Mouse (Mus musculus): ENCODE data around the gene Zfp414.

Gene Zfp414

DNA sequence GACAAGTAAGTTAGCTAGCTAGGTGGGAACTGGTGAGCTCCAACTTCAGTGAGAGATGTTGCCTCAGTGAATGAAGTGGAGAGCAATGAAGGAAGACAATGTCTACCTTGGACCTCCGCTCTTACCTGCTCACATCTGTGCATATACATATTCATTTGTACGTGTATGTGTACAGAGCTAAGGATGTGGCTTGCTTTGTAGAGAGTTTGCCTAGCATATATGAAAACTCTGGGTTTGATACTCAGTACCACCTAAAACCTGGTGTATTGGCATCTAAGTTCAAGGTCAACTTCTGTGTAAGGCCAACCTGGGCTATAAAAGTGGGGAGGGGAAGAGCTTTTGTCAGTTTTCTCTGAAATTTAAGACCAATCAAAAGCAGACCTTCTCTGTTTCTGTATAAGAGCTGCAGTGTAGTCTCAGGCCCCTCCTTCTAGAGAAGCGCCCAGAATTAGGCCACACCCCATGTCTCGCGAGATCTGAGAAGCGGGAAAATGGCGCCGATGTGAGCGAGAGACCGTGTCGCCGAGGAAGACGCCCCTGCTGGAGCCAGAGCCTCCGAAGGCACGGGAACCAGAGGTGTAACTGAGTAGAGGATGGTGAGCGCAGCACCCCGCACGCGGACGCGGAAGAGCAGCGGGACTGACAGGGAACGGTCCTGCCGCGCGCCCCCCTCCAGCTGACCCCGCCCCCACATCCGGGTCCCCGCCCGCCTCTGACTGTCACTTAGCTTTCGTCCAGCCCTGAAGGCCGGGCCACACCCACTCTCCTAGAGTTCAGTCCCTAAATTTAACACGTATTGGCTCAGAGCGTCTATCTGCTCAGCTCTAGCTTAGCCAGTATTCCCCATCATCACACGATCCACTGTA, at the start of gene Zfp414:
Zfp414 (plus strand) TSS at position 470 of the 866 bp plus-strand sequence.
- DNase-seq, result peak; percentile 99

DNA sequence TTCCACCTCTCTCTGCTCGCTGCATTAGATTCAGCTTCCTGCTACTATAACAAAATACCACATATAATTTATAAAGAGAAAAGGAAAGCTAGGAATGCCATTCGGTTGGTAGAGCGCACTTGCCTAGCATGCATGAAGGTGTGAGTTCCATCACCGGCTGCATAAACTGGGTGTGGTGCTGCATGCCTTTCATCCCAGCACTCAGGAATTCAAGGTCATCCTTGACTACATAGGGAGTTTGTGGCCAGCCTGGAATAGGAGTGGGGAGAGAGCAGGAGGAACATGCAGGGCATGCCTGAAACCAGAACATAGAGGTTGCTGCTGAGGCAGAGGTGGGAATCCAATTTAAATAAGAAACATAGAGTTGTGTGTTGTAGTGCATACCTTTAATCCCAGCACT, 44.8 kb upstream of the Zfp414 start:
- no peak for DNase-seq

DNA sequence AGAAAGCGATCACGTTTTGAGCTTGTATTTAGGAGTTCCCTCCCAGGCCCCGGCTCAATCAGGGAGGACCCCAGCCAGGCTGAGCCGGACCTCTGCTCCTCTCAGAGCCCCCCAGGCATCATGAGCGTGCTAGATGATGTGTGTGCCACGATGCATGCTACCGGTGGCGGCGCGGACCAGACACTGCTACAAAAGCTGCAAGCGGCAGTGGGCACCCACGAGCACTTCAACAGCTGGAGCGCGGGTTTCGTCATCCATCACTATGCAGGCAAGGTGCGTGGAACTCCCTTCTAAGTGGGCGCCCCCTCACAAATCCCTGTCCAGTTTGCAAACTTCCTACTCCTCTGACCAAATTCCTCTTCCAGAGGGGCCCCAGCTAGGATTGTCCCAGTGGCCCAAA, 42.9 kb upstream of the Zfp414 start:
- DNase-seq, result no peak

DNA sequence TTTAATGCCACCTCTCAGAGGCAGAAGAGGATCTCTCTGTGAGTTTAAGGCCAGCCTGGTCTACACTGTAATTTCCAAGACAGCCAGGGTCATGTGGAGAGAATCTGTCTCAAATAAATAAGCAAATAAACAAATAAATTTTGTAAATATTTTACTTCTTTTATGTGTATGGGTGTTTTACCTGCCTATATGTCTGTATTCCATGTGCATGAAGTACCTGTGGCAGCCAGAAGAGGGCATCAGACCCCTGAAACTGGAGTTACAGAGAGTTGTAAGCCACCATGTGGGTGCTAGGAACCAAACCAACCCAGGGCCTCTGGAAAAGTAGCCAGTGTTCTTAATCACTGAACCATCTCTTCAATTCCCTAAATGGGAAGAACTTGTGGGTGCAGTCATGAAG, 31.6 kb upstream of the Zfp414 start:
- peak; percentile 61 for DNase-seq

DNA sequence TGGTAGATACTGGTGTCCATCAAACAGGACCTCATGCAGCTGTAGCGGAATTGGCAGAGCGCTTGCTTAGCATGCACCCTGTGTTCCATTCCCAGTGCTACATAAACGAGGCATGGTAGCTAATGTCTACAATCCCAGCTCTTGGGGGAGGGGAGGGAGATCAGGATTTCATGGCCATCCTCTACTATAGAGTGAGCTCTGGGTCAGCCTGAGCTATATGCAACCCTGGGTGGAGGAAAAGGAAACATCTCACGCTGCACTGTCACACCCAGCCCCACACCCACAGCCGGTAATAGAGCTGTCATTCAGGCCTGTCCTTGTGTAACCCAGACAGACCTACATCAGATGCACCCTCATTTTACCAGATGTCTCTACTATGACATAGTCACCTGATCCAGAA, 30.4 kb upstream of the Zfp414 start:
- peak; percentile 83 for DNase-seq

DNA sequence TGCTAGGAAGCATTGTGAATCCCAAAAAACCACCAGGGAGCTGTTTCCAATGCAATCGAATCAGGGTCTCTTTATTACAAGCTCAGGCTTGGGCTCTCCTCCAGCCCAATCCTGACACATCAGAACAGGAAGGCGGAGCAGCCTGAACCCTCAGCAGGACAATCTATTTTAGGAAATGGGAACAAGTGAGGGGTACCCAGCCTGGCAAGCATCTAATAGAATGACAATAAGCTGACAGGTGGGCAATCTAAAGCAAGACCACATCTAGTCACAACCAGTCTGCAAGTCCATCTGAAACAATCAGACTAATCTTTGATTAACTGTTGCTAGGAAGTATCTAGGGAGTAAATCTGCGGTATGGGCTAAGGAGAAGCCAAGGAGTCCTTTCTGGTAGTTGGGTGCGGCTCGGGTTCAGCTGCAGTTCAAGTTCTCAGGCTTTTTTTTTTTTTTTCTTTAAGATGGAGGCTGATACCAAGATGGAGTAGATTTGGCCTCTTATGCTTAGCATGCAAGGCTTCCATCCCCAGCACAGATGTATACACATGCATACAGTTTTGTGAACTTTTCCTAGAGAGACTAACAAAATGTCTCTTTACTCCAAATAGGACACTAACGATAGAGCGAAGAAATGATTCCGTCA, 28.9 kb upstream of the Zfp414 start:
- peak; percentile 43 for DNase-seq

DNA sequence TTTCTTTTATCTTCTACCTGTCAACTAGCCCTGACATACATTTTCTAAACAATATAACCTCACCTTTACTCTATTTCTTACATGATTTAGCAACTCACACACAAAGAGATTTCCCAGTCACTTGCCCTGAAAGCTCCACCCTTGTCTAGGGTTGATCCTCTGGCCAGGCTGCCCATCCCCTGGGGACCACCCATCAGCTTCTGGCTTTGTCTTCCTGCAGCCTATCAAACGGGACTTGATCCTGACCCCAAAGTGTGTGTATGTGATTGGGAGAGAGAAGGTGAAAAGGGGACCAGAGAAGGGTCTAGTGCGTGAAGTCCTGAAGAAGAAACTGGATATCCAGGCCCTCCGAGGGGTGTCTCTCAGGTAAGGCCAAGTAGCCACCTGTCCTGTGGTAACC, 28.1 kb upstream of the Zfp414 start:
- peak; percentile 79 for DNase-seq

DNA sequence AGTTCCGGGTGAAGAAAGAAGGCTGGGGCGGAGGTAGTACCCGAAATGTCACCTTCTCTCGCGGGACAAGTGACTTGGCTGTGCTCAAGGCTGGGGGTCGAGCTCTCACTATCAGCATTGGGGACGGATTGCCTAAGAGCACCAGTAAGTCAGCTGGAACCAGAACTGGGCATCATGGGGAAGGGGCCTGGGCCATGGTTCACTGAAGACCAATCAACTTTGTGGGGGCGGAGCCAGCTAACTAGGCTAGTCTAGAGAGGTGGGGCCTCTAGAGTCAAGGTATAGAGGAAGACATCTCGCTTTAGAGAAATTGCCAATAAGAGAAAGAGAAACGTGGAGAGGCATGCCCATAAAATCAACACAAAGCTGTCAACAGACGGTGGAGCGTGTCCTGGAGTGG, 26.9 kb upstream of the Zfp414 start:
- DNase-seq, result peak; percentile 84

DNA sequence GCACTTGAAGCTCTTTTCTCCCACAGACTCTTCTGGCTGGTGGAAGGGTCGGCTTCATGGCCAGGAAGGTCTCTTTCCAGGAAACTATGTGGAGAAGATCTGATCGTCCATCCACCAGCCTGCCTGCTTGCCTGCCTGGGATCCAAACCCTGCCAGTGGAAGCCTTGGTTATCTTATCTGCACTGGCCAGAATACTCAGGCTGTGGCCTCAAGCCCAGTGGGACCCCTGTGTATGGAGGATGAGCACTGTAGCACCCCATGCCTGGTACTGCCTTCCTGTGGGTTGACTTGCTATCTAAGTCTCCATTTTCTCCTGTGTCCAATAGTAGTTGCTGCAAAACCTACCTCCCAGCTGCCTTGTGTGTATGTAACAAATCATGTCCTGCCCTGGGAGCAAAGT, 21.6 kb upstream of the Zfp414 start:
- peak; percentile 81 for DNase-seq

DNA sequence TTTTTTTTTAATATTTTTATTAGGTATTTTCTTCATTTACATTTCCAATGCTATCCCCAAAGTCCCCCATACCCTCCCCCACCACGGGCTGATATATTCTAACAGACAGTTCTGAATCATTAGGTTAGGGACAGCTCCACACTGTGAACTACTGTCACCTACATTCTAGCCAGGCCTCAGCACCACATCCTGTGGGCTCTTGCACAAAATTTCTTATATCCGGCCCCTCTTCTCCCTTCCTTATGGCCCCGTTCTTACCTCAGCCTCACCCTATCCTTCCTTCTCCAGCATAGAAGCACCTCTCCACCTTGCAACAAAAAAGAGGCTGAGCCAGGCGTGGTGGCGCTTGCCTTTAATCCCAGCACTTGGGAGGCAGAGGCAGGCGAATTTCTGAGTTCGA, 18.3 kb upstream of the Zfp414 start:
- DNase-seq, result peak; percentile 72

DNA sequence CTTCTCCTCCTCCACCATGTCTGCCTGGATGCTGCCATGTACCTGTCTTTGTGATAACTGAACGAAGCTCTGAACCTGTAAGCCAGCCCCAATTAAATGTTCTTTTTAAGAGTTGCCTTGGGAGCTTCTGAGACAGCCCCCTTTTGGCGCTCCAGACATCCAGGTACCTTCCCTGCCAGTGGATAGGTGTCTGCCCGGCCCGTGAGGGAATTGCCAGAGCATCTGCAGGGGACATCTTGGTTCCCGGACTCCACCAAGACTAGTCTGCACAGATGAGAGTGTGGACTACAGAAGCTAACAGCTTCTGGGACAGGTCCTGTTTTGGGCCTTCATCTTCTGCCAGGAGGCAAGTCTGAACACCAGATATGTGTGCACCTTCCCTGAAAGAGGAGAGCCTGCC, 15.2 kb upstream of the Zfp414 start:
- peak; percentile 67 for DNase-seq

DNA sequence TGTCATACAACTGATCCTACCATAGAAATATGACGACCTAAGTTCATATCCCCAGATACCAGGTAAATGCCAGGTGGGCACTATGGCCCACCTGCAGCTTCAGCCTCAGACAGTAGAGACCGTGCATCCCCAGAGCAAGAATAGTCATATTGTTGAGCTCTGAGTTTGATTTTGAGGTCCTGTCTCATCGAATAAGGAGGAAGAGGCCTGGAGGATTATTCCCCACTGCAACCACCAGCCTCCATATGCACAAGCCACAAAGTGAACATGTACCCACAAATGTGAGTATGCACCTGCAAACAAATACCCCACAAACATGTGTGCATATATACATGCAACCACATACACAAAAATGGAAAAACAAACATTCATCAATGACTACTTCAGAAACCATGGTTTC, 1.6 kb upstream of the Zfp414 start:
- DNase-seq, result peak; percentile 69

DNA sequence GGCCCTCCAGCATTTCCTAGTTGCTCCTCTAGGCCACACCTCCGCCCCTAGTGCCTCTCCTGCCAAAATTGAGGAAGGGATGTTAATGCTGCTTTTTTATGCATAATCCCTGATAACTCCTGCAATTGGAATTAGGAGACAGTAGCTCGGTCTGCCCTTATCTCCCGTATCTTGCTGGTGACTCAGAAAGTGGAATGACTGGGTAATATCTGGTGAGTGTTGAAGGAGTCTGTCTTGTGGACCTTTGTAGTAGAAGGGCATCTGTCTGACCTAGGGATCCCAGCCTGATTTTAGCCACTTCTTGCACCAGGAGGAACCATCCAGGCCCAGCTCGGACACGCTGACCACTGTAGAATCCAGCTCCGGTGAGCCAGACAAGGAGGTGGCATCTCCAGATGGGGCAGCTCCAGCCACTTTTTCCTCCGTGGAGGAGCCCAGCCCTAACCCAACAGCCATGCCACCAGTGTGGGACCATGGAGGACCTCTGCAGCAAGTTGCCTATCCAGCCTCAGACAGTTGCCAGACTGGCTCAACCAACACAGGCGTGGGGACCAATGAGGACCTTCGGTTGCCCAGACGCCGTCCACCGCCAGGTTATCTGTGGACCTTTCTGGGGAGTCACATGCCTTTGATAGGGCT, 716 bp downstream of the Zfp414 start:
- peak; percentile 95 for DNase-seq

DNA sequence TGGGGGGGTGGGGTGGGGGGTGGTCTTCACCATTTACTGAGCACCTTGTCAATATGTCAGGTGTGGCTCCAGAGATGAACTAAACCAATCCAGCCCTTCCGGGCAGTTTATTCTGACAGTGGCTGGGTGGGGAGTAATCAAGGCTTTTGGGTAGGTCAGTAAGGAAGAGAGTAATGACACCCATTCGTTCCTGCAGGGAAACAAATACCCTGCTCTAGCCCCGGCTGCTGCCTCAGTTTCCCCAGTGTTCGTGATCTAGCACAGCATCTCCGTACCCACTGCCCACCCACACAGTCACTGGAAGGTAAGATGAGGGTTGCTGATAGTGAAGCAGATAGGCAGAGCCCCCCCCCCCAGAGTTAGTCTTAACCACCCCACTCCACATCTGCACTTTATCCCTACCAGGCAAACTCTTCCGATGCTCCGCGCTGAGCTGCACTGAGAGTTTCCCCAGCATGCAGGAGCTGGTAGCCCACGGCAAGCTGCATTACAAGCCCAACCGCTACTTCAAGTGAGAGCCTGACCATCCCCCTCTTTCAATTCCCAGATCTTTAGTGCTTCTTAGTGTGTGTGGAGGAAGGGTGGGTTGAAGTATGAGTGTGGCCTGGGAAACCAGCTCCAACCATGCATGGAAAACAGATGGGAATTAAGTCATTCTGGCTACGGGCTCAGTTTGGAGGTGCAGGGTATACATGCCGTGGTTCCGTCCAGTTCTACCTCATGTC, 1.4 kb downstream of the Zfp414 start:
- peak; percentile 91 for DNase-seq

DNA sequence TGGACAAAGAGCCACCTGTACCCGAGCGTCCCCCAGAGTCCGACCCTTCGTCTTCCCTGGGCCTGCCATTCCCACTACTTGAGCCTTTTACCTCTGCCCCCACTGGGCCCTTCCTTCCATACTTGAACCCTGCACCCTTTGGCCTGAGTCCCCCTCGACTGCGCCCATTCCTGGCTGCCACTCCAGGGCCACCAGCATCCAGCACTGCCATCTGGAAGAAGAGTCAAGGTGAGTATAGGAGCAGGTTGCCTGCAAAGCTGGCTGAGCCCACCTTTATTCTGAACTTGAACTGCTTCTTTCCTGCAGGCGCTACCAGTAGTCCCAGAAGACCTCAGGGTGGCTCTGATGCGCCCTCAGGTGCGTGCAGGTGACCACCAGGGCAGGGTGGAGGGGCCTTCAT, 2.3 kb downstream of the Zfp414 start:
- DNase-seq, result peak; percentile 91

DNA sequence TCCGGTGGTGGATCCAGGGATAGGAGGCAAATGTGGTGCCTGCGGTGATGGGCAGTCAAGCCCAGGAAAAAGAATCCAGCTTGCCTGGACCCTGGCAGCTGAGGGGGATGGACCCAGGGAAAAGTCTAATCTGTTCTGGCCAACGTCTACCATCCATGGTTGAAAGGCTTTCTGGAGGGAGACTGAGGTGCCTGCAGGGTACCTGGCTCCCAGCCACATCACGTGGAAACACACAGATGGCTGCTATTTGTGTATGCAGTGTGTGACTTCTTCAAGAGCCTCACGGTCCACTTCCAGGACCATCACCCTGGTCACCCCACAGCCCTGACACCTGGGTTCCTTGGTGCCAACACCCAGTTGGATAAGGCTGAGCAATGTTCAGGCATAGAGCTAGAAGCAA, 2.9 kb downstream of the Zfp414 start:
- DNase-seq, result peak; percentile 86

DNA sequence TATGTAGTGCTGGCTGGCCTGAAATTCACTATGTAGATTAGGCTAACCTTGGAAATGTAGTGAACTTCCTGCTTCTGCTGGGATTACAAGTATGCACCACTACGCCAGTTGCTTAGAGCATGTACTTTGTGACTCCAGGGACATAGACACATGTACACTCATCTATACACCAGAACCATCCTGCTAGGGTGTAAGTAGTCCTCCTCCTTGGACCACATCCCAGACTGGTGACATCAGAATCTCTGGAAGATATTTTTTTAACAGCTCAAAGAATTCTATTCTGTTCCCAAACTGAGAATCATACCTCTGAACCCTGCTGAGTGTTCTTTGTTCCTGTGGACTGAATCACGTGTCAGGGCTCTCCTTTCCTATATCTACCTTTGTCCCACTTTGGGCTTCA, 8.1 kb downstream of the Zfp414 start:
- peak; percentile 87 for DNase-seq

DNA sequence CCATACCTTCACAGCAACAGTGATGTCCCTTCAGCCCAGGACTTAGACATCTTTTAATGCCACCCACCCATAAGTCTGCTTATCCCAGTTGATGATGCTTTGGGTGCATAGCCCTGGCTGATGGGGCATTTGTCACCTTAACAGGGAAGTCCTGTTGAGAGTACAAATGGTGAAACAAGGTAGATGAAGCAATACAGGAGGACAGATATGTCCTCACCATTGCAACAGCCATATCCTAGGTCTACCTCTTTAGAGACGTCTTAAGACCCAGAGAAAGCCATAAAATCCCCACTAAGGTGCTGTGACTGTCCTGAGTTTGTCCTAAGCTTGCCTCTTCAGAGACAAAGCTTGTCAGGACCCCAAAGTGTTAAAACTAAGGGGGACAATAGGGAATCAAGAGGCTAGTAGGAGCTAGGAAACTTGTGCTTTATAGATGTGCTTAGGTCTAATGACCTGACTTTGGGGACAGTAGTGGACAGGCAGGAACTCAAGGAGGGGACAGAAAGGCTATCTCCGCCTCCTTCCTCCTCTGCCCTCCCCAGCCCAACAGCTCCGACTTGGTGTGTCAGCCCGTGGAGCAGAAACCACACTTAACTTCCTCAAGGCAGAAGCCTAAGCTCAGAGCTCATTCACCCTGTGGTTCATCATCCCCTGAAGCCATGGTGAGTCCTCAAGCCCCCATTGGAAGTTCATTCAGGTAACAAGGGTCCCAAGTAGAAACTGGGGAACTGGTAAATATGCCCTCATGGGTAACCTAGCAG, 8.8 kb downstream of the Zfp414 start, which contains the start of gene Pram1:
Pram1 (plus strand) TSS at position 541 of the 761 bp plus-strand sequence.
- DNase-seq, result peak; percentile 92

DNA sequence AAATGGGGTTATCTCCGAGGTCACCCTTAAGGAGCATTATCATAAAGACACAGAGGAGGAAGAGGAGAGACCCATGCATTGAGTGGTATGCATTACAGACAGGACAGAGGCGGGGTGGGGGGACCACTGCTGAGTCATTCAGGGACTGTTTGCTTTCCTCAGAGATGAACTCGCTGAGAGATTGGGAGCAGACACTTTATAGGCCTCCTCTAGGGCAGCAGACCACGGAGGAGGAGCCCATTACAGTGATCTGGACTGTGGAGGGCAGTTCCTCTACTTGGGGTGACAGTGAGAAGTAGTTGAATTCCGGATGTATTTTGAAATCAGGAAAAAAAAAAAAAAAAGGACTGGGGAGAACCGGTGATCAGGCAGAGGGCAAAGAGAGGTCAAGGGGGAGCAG, 10.9 kb downstream of the Zfp414 start:
- DNase-seq, result peak; percentile 50

DNA sequence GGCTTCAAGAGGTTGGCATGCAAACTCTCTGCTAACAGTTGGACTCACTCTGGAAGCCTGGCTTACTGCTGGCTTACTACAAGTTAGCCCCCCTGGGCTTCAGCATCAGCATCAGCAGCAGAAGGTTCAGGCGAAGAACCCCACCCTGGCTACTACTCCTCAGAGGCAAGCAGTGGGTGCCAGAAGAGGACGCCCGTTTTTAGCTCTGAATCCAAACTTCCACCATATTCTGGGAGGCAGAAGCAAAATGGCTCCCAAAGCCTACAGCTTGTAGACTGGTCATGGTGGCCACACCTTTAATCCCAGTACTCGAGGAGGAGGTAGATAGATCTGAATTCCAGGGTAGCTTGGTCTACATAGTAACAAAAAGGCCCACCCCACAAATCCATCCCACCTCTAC, 15.2 kb downstream of the Zfp414 start:
- peak; percentile 70 for DNase-seq

DNA sequence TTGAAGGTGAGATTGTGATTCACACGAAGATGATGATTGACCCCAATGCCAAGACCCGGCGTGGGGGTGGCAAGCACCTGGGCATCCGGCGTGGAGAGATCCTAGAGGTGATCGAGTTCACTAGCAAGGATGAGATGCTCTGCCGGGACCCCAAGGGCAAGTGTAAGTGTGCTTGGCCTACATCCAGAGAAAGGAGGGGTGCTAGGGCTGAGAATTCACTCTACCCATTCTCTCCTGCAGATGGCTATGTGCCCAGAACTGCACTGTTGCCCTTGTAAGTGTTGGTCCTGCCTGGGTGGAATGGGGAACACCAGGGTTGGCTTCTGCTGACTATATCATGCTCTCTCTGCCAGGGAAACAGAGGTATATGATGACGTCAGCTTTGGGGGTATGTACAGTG, 16.2 kb downstream of the Zfp414 start:
- DNase-seq, result peak; percentile 89

DNA sequence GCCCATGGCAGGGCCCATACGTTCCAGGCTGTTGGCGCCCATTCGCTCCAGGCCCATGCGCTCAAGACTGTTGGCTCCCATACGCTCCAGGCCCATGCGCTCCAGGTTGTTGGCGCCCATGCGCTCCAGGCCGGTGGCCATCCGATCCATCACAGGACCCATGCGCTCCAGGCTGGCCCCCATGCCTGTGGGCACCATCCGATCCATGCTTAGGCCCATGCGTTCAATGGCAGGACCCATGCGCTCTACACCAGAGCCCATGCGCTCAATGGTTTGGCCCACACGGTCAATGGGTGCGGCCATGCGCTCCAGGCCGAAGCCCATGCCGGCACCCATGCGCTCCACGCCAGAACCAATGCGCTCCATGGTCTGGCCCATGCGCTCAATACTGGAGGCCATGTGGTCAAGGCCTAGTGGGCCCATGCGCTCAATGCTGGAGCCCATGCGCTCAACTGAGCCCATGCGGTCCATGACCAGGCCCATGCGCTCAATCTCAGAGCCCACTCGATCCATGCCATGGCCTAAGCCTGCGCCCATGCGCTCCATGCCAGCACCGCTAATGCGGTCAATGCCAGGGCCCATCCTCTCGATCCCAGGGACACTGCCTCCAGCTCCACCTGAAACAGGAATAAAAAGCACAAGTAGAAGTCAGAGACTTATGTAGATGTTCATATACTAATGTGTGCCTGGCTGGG, 21.0 kb downstream of the Zfp414 start:
- peak; percentile 91 for DNase-seq
